18 mouse cellular contexts compared by ENCODE assay signal in the genomic region with DNA sequence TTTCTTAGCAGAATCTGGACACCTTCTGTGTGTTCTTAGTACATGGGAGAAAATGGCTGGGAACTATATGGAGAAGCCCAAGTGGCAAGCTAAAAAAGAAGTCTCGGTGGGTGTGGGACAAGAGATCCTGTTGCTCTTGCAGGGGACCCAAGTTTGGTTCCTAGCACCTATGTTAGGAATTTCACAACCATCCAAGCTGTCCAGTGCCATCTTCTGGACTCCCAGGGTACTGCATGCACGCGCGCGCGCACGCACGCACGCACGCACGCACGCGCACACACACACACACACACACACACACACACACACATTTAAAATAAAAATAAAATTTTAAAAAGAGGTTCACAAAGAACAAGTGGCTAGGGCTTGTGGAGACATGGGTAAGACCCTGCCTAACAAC.
DNase-seq lines count a peak whose midpoint lies in the region; TF ChIP-seq lines count a peak whose summit lies in the region.
"Had no signal": no experiment of that assay in that cellular context is flagged by ENCODE, and none has a peak within 500 bp of the region (broad histone marks: within the 10 kb centered on the region; RNA-seq: fewer than 3 reads in every experiment).

No protein-coding gene starts in this region.

- no peak overlapping the region for H3K4me3 ChIP-seq in layer of hippocampus, adult 2 months
- H3K4me3 ChIP-seq: embryonic facial prominence, embryonic 12.5 days; forebrain, embryonic 15.5 days; heart, embryonic 10.5 days; hindbrain, embryonic 13.5 days had no signal

- H3K27ac ChIP-seq in layer of hippocampus, adult 2 months, result no peak overlapping the region
- H3K27ac ChIP-seq: embryonic facial prominence, embryonic 12.5 days; forebrain, embryonic 15.5 days; heart, embryonic 10.5 days; hindbrain, embryonic 13.5 days had no signal

- DNase-seq in layer of hippocampus, adult 2 months (ENCODE audit: low spot score in 2 of 2), result no peak
- DNase-seq in layer of hippocampus, postnatal 10 days (ENCODE audit: low spot score in 2 of 2), result no peak
- DNase-seq in right cerebral cortex, postnatal 4 days, result peak; percentile 14
- DNase-seq in right cerebral cortex, postnatal 36 days (ENCODE audit: low spot score in 2 of 2), result no peak
- DNase-seq in ES-CJ7 (ENCODE audit: low read depth, low spot score) (peak; percentile 69), R1 (ENCODE audit: low read depth, low spot score) (peak; percentile 63)
- no peak for DNase-seq in right cerebral cortex, postnatal 10 days (ENCODE audit: low spot score in 2 of 2)
- DNase-seq: adrenal gland, adult 8-10 months; cerebellum, adult 11-12 months; cerebellum, adult 9-10 months; cerebellum, postnatal 25 days; gastrocnemius, postnatal 36 days; heart, adult 18-20 months; heart, postnatal 10 days had no signal

- TF ChIP-seq CTCF in layer of hippocampus, adult 2 months (conservative IDR thresholded peaks at IDR 0.05), result 0 out of 2 replicates have a peak, but pooled peaks have one; percentile 7

Comparison
In these comparisons a context has a peak if more than half of its experiments do, and no peak if none do; other contexts are left out.
1. DNase-seq: peak in right cerebral cortex, postnatal 4 days (single experiment), ES-CJ7 (single experiment) and R1 (single experiment); none in layer of hippocampus, adult 2 months (0 of 2), layer of hippocampus, postnatal 10 days (0 of 2), right cerebral cortex, postnatal 36 days (0 of 2) and right cerebral cortex, postnatal 10 days (0 of 2).